Mouse (Mus musculus) brain, embryonic 14.5 days (tissue): ENCODE results near the gene Ppp2r1b.

Source experiments
- CTCF ChIP-seq: fragments of 200-500 bp; IDR thresholded peaks from 2 replicates; pipeline ENCODE4 v1.5.1; 2012; ENCODE audit warnings: inconsistent platforms, mild to moderate bottlenecking, moderate library complexity, borderline replicate concordance; ENCODE audit not compliant: insufficient read depth, insufficient read length; ENCODE audit errors: extremely low read depth
- POLR2A ChIP-seq: fragments of 200-500 bp; IDR thresholded peaks from 2 replicates; pipeline ENCODE4 v1.6.1; 2012; ENCODE audit warnings: mild to moderate bottlenecking, inconsistent platforms, borderline replicate concordance; ENCODE audit not compliant: poor library complexity, insufficient read depth, insufficient read length, severe bottlenecking; ENCODE audit errors: extremely low read depth

DNA sequence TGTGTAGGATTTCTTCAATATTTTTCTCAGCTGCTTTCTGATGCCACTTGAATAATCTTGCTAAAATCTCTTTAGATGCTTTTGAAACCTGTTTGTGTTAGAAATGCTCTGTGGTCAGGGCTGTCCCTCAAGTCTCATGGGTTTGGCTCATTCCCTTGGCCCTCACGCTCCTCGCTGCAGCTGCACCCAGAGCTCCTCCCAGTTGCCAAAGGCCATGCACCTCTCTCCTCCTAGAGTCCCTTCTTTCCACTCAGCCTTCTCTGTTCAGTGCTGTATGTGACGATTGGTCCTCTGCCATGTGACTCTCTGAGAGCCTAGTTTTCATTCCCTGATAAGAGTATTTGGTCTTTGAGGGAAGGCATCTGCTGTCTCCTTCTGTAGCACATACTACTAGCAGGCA, 32.3 kb downstream of the Ppp2r1b start:
- TF ChIP-seq CTCF (no peak), POLR2A (no peak)
